Mouse (Mus musculus) spleen, adult 2 months (tissue): Measurements from ENCODE around the gene Shld2.

ENCODE experiments used
- CTCF ChIP-seq: fragments of 200-500 bp; IDR thresholded peaks from 2 replicates; pipeline ENCODE4 v1.5.1; 2011; ENCODE audit warnings: mild to moderate bottlenecking, inconsistent platforms; ENCODE audit not compliant: insufficient read depth, insufficient read length, insufficient replicate concordance; ENCODE audit errors: extremely low read depth
- POLR2A ChIP-seq: fragments of 200-500 bp; IDR thresholded peaks from 2 replicates; pipeline ENCODE4 v1.6.1; 2011; ENCODE audit warnings: low read depth, low read length, inconsistent platforms

GRCm38 (mm10) chr14:34296350-34296749 is 13.9 kb downstream of the Shld2 start:
- no peak for TF ChIP-seq CTCF
- no peak for TF ChIP-seq POLR2A
